Mouse (Mus musculus): ENCODE results near the gene Myh14. TPM values are rescaled to one million over a fixed set of nuclear protein-coding genes. Genes with fewer than 3 reads are reported as not detected.

Myh14 gene
- total and polyA plus RNA-seq, 3 experiments: under 0.01 to 0.08 TPM; not detected in 1

DNA sequence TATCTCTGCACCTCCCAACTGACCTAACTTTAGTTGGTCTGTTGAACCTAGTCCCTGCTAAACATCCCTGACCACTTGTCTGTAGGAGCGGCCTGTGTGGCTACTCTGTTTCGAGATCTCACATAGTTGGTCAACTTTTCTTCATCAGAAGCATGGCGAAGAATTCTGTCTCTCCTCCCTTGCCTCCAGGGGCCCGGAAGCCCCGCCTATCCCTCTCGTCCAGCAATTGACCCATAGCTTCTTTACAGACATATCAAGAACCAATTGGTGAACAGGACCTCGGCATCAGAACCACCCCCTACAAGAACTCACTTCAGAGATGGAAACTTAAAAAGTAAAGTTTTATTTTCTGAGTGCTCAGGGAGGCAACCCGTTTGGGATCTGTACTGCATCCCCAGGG lies 32.3 kb upstream of the Myh14 start:
- no peaks in the 10 kb centered on the region for H3K9me3 ChIP-seq (replicated peaks; ENCODE audit: insufficient read depth, low read length)
- no peak overlapping the region for H3K27ac ChIP-seq (ENCODE audit: control insufficient read depth, low read depth, low read length)
- no peaks in the 10 kb centered on the region for H3K27me3 ChIP-seq (ENCODE audit: control insufficient read depth in 1 of 2, insufficient read depth in 2 of 2, low read length in 2 of 2)
- no peak overlapping the region for H3K9ac ChIP-seq (ENCODE audit: control insufficient read depth, low read depth, low read length, poor library complexity, severe bottlenecking)
- no peak for DNase-seq (ENCODE audit: low read depth, low spot score)
- TF ChIP-seq TCF12 (IDR thresholded peaks at IDR 0.05; ENCODE audit: low read depth, low read length) (no peak), ZC3H11A (IDR thresholded peaks at IDR 0.05; ENCODE audit: low read depth, low read length) (no peak)
- no peak overlapping the region for H3K4me3 ChIP-seq (ENCODE audit: control insufficient read depth in 1 of 2, insufficient read depth in 1 of 2, low read depth in 2 of 2, low read length in 2 of 2)
- H3K4me1 ChIP-seq (ENCODE audit: control insufficient read depth in 1 of 2, insufficient read depth in 2 of 2, low read length in 2 of 2): peaks cover 0 to 4% of the 10 kb centered on the region in 2 experiments; a peak in 2 of 4 replicates
- H3K79me2 ChIP-seq (ENCODE audit: control insufficient read depth, insufficient read depth, low read length, poor library complexity): no peaks in the 10 kb centered on the region
- no peaks in the 10 kb centered on the region for H3K36me3 ChIP-seq (ENCODE audit: control insufficient read depth in 1 of 2, insufficient read depth in 2 of 2, low read length in 2 of 2)

DNA sequence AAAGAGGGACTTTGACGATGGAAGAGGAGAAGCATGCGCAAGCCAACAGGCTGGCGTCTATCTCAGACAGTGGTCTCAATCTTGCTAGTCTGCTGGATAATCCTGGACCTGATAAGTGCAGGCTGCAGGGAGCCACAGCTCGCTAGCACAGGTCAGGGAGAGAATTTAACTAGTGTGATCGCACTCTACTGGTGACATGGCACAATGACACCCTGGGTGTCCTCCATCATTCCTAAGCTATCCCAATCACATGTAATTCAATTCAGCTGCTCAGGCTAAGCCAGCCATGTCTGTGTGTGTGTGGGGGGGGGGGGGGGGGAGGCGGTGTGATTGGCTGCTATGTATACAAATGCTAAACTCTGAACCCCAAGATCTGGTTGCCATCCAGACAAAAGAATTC lies 31.3 kb upstream of the Myh14 start:
- H3K9ac ChIP-seq (ENCODE audit: control insufficient read depth, low read depth, low read length, poor library complexity, severe bottlenecking): no peak overlapping the region
- peak; percentile 61 for DNase-seq (ENCODE audit: low read depth, low spot score)

DNA sequence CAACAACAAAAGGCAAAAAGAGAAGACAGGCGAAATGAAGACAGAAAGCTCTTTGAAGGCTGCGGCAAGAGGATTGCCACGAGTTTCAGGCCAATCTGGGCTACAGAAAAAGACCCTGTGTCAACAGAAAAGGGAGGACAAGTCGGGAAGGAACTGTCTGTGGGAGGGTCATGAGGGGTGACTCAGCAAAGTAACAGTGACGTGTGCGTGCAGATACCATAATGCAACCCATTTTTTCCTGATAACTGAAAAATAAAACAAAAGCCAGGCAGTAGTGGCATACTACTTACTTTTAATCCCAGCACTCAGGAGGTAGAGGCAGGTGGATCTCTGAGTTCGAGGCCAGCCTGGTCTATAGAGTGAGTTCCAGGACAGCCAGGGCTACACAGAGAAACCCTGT lies 27.3 kb upstream of the Myh14 start:
- H3K79me2 ChIP-seq (ENCODE audit: control insufficient read depth, insufficient read depth, low read length, poor library complexity): no peaks in the 10 kb centered on the region
- peak; percentile 54; the same call in 1 of the 2 replicates for TF ChIP-seq GATA1 (IDR thresholded peaks at IDR 0.05; ENCODE audit: low read depth, low read length)
- TF ChIP-seq TBP (IDR thresholded peaks at IDR 0.05; ENCODE audit: low read depth, low read length): 0 out of 2 replicates have a peak, but pooled peaks have one; percentile 40
- TF ChIP-seq MAFK (IDR thresholded peaks at IDR 0.05; ENCODE audit: borderline replicate concordance, low read depth, low read length): peak; percentile 29; the same call in 1 of the 2 replicates
- TF ChIP-seq SIN3A (IDR thresholded peaks at IDR 0.05; ENCODE audit: low read length): 0 out of 2 replicates have a peak, but pooled peaks have one; percentile 27
- no peak for TF ChIP-seq BHLHE40 (IDR thresholded peaks at IDR 0.05; ENCODE audit: borderline replicate concordance, low read depth, low read length)
- TF ChIP-seq EP300 (IDR thresholded peaks at IDR 0.05; ENCODE audit: low read depth in 1 of 2, low read length in 2 of 2): peak in 1 of 2 experiments; percentile 51; a peak in 2 of 4 replicates
- TF ChIP-seq ETS1 (IDR thresholded peaks at IDR 0.05; ENCODE audit: low read depth, low read length): peak; percentile 58; the same call in 1 of the 2 replicates
- TF ChIP-seq RCOR1 (IDR thresholded peaks at IDR 0.05; ENCODE audit: low read depth, low read length): no peak
- 0 out of 2 replicates have a peak, but pooled peaks have one; percentile 14 for TF ChIP-seq TCF12 (IDR thresholded peaks at IDR 0.05; ENCODE audit: low read depth, low read length)
- TF ChIP-seq GABPA (IDR thresholded peaks at IDR 0.05; ENCODE audit: low read depth, low read length): 0 out of 2 replicates have a peak, but pooled peaks have one; percentile 47
- no peak for TF ChIP-seq MAZ (IDR thresholded peaks at IDR 0.05; ENCODE audit: low read depth, low read length)
- TF ChIP-seq MYC (IDR thresholded peaks at IDR 0.05; ENCODE audit: low read depth, low read length): no peak
- TF ChIP-seq UBTF (IDR thresholded peaks at IDR 0.05; ENCODE audit: borderline replicate concordance, insufficient read depth, low read depth, low read length): no peak
- DNase-seq (ENCODE audit: low read depth, low spot score): peak; percentile 68
- H3K9ac ChIP-seq (ENCODE audit: control insufficient read depth, low read depth, low read length, poor library complexity, severe bottlenecking): peak overlapping the region; percentile 29
- H3K4me1 ChIP-seq (ENCODE audit: control insufficient read depth in 1 of 2, insufficient read depth in 2 of 2, low read length in 2 of 2): peaks cover 3 to 17% of the 10 kb centered on the region in 2 experiments; a peak in 3 of 4 replicates
- H3K9me3 ChIP-seq (replicated peaks; ENCODE audit: insufficient read depth, low read length): no peaks in the 10 kb centered on the region
- H3K4me3 ChIP-seq (ENCODE audit: control insufficient read depth in 1 of 2, insufficient read depth in 1 of 2, low read depth in 2 of 2, low read length in 2 of 2): peak overlapping the region; percentile 41 to 51
- no peaks in the 10 kb centered on the region for H3K27me3 ChIP-seq (ENCODE audit: control insufficient read depth in 1 of 2, insufficient read depth in 2 of 2, low read length in 2 of 2)
- H3K36me3 ChIP-seq (ENCODE audit: control insufficient read depth in 1 of 2, insufficient read depth in 2 of 2, low read length in 2 of 2): peaks cover 0 to 8% of the 10 kb centered on the region in 2 experiments; a peak in 2 of 4 replicates
- H3K27ac ChIP-seq (ENCODE audit: control insufficient read depth, low read depth, low read length): peak overlapping the region; percentile 32; the same call in 1 of the 2 replicates

More for the DNA sequence above, 31.3 kb upstream of the Myh14 start:
- TF ChIP-seq CTCF (IDR thresholded peaks at IDR 0.05 in 2 of 3, conservative IDR thresholded peaks at IDR 0.05 in 1 of 3; ENCODE audit: control insufficient read depth in 1 of 3, insufficient read depth in 1 of 3, low read depth in 2 of 3, low read length in 3 of 3, poor library complexity in 1 of 3, severe bottlenecking in 1 of 3) (peak; percentile 35 to 79 (median 58); a peak in 5 of 6 replicates), SMC3 (IDR thresholded peaks at IDR 0.05; ENCODE audit: low read depth, low read length) (peak; percentile 45), NRF1 (IDR thresholded peaks at IDR 0.05; ENCODE audit: insufficient read depth, low read depth, low read length, poor library complexity, severe bottlenecking) (peak; percentile 49; the same call in 1 of the 2 replicates), RAD21 (IDR thresholded peaks at IDR 0.05; ENCODE audit: low read depth, low read length) (peak; percentile 17), CHD1 (IDR thresholded peaks at IDR 0.05; ENCODE audit: low read depth, low read length) (no peak)
- H3K27ac ChIP-seq (ENCODE audit: control insufficient read depth, low read depth, low read length): no peak overlapping the region
- no peaks in the 10 kb centered on the region for H3K9me3 ChIP-seq (replicated peaks; ENCODE audit: insufficient read depth, low read length)
- peaks cover 3 to 14% of the 10 kb centered on the region in 2 experiments; a peak in 3 of 4 replicates for H3K4me1 ChIP-seq (ENCODE audit: control insufficient read depth in 1 of 2, insufficient read depth in 2 of 2, low read length in 2 of 2)
- no peak overlapping the region for H3K4me3 ChIP-seq (ENCODE audit: control insufficient read depth in 1 of 2, insufficient read depth in 1 of 2, low read depth in 2 of 2, low read length in 2 of 2)
- H3K27me3 ChIP-seq (ENCODE audit: control insufficient read depth in 1 of 2, insufficient read depth in 2 of 2, low read length in 2 of 2): no peaks in the 10 kb centered on the region
- H3K36me3 ChIP-seq (ENCODE audit: control insufficient read depth in 1 of 2, insufficient read depth in 2 of 2, low read length in 2 of 2): peaks cover 0 to 8% of the 10 kb centered on the region in 2 experiments; a peak in 2 of 4 replicates
- no peaks in the 10 kb centered on the region for H3K79me2 ChIP-seq (ENCODE audit: control insufficient read depth, insufficient read depth, low read length, poor library complexity)

All from MEL (cell line).